Mouse (Mus musculus): ENCODE measurements around the gene Foxred2. TPM values are rescaled to one million over a fixed set of nuclear protein-coding genes. Genes with fewer than 3 reads are reported as not detected.

The Foxred2 gene
- polyA plus RNA-seq, 1 experiment from 2014 or later = 0.24 TPM

GRCm38 (mm10) chr15:77916851-77917544 is 39.5 kb downstream of the Foxred2 start:
- Histone ChIP-seq H3K9ac (replicated peaks; ENCODE audit: low read depth) (no peak overlapping the region), H3K4me3 (ENCODE audit: low read depth, low read length) (no peak overlapping the region), H3K27ac (ENCODE audit: low read length) (no peak overlapping the region), H3K9me3 (ENCODE audit: low read length) (no peaks in the 10 kb centered on the region), H3K36me3 (ENCODE audit: insufficient read depth, low read length) (no peaks in the 10 kb centered on the region), H3K27me3 (replicated peaks; ENCODE audit: insufficient read depth, low read length) (no peaks in the 10 kb centered on the region), H3K4me2 (replicated peaks; ENCODE audit: low read depth, low read length) (no peak overlapping the region), H3K4me1 (ENCODE audit: insufficient read depth, low read depth, low read length) (peaks cover 1% of the 10 kb centered on the region; the same call in 1 of the 2 replicates)
- WGBS = 36% methylated on average over 8 of the region's 8 CpGs
- TF ChIP-seq CTCF (IDR thresholded peaks at IDR 0.05) = peak; percentile 93
- TF ChIP-seq EP300 (IDR thresholded peaks at IDR 0.05) = no peak
- ATAC-seq = peak; percentile 60
- DNase-seq (ENCODE audit: low spot score) = peak; percentile 94

- DNase-seq (ENCODE audit: low spot score) (no peak), ATAC-seq (no peak)
- Histone ChIP-seq H3K4me2 (replicated peaks; ENCODE audit: low read depth, low read length) (no peak overlapping the region), H3K9ac (replicated peaks; ENCODE audit: low read depth) (no peak overlapping the region), H3K27me3 (replicated peaks; ENCODE audit: insufficient read depth, low read length) (no peaks in the 10 kb centered on the region), H3K36me3 (ENCODE audit: insufficient read depth, low read length) (no peaks in the 10 kb centered on the region), H3K27ac (ENCODE audit: low read length) (no peak overlapping the region), H3K4me3 (ENCODE audit: low read depth, low read length) (no peak overlapping the region), H3K4me1 (ENCODE audit: insufficient read depth, low read depth, low read length) (peaks cover 4% of the 10 kb centered on the region; the same call in 1 of the 2 replicates), H3K9me3 (ENCODE audit: low read length) (no peaks in the 10 kb centered on the region)
- WGBS = 100% methylated on average over 4 of the region's 4 CpGs
- TF ChIP-seq CTCF (IDR thresholded peaks at IDR 0.05) (no peak), EP300 (IDR thresholded peaks at IDR 0.05) (no peak)
Observed at GRCm38 (mm10) chr15:77915287-77915686, 41.2 kb downstream of the Foxred2 start.

GRCm38 (mm10) chr15:77914507-77914906 is 42.0 kb downstream of the Foxred2 start:
- H3K36me3 ChIP-seq (ENCODE audit: insufficient read depth, low read length) = no peaks in the 10 kb centered on the region
- TF ChIP-seq CTCF (IDR thresholded peaks at IDR 0.05) (no peak), EP300 (IDR thresholded peaks at IDR 0.05) (no peak)

GRCm38 (mm10) chr15:77913054-77913453 is 43.5 kb downstream of the Foxred2 start:
- H3K9me3 ChIP-seq (ENCODE audit: low read length) = no peaks in the 10 kb centered on the region
- H3K4me3 ChIP-seq (ENCODE audit: low read depth, low read length) = no peak overlapping the region
- no peak overlapping the region for H3K9ac ChIP-seq (replicated peaks; ENCODE audit: low read depth)
- ATAC-seq = no peak
- no peak overlapping the region for H3K4me2 ChIP-seq (replicated peaks; ENCODE audit: low read depth, low read length)
- 73% methylated on average over 8 of the region's 8 CpGs for WGBS
- peaks cover 4% of the 10 kb centered on the region; the same call in 1 of the 2 replicates for H3K4me1 ChIP-seq (ENCODE audit: insufficient read depth, low read depth, low read length)
- DNase-seq (ENCODE audit: low spot score) = no peak
- no peak for TF ChIP-seq EP300 (IDR thresholded peaks at IDR 0.05)
- TF ChIP-seq CTCF (IDR thresholded peaks at IDR 0.05) = no peak
- H3K36me3 ChIP-seq (ENCODE audit: insufficient read depth, low read length) = no peaks in the 10 kb centered on the region
- H3K27me3 ChIP-seq (replicated peaks; ENCODE audit: insufficient read depth, low read length) = no peaks in the 10 kb centered on the region
- H3K27ac ChIP-seq (ENCODE audit: low read length) = peak overlapping the region; percentile 1

More at GRCm38 (mm10) chr15:77914507-77914906, 42.0 kb downstream of the Foxred2 start:
- 82% methylated on average over 3 of the region's 3 CpGs for WGBS
- H3K4me3 ChIP-seq (ENCODE audit: low read depth, low read length) = no peak overlapping the region
- DNase-seq (ENCODE audit: low spot score) (no peak), ATAC-seq (no peak)
- H3K27ac ChIP-seq (ENCODE audit: low read length) = no peak overlapping the region
- H3K27me3 ChIP-seq (replicated peaks; ENCODE audit: insufficient read depth, low read length) = no peaks in the 10 kb centered on the region
- H3K9me3 ChIP-seq (ENCODE audit: low read length) = no peaks in the 10 kb centered on the region
- no peak overlapping the region for H3K9ac ChIP-seq (replicated peaks; ENCODE audit: low read depth)
- peaks cover 4% of the 10 kb centered on the region; the same call in 1 of the 2 replicates for H3K4me1 ChIP-seq (ENCODE audit: insufficient read depth, low read depth, low read length)
- H3K4me2 ChIP-seq (replicated peaks; ENCODE audit: low read depth, low read length) = no peak overlapping the region

GRCm38 (mm10) chr15:77912585-77912984 is 43.9 kb downstream of the Foxred2 start:
- H3K4me3 ChIP-seq (ENCODE audit: low read depth, low read length) = no peak overlapping the region
- H3K27ac ChIP-seq (ENCODE audit: low read length) = peak overlapping the region; percentile 1; the same call in 1 of the 2 replicates
- TF ChIP-seq CTCF (IDR thresholded peaks at IDR 0.05) (no peak), EP300 (IDR thresholded peaks at IDR 0.05) (no peak)
- no peaks in the 10 kb centered on the region for H3K9me3 ChIP-seq (ENCODE audit: low read length)
- H3K4me1 ChIP-seq (ENCODE audit: insufficient read depth, low read depth, low read length) = peaks cover 4% of the 10 kb centered on the region; the same call in 1 of the 2 replicates
- DNase-seq (ENCODE audit: low spot score) (no peak), ATAC-seq (no peak)
- 43% methylated on average over 7 of the region's 7 CpGs for WGBS
- no peak overlapping the region for H3K9ac ChIP-seq (replicated peaks; ENCODE audit: low read depth)
- H3K27me3 ChIP-seq (replicated peaks; ENCODE audit: insufficient read depth, low read length) = no peaks in the 10 kb centered on the region
- no peaks in the 10 kb centered on the region for H3K36me3 ChIP-seq (ENCODE audit: insufficient read depth, low read length)
- no peak overlapping the region for H3K4me2 ChIP-seq (replicated peaks; ENCODE audit: low read depth, low read length)

- Histone ChIP-seq H3K27ac (ENCODE audit: low read length) (peak overlapping the region; percentile 1; the same call in 1 of the 2 replicates), H3K9ac (replicated peaks; ENCODE audit: low read depth) (no peak overlapping the region), H3K9me3 (ENCODE audit: low read length) (no peaks in the 10 kb centered on the region), H3K4me2 (replicated peaks; ENCODE audit: low read depth, low read length) (no peak overlapping the region), H3K4me1 (ENCODE audit: insufficient read depth, low read depth, low read length) (peaks cover 9% of the 10 kb centered on the region; the same call in 1 of the 2 replicates), H3K36me3 (ENCODE audit: insufficient read depth, low read length) (no peaks in the 10 kb centered on the region), H3K4me3 (ENCODE audit: low read depth, low read length) (no peak overlapping the region), H3K27me3 (replicated peaks; ENCODE audit: insufficient read depth, low read length) (no peaks in the 10 kb centered on the region)
- TF ChIP-seq CTCF (IDR thresholded peaks at IDR 0.05) (no peak), EP300 (IDR thresholded peaks at IDR 0.05) (no peak)
- WGBS = 47% methylated on average over 5 of the region's 5 CpGs
- no peak for DNase-seq (ENCODE audit: low spot score)
- ATAC-seq = no peak
Observed at GRCm38 (mm10) chr15:77912048-77912447, 44.5 kb downstream of the Foxred2 start.
